Mouse (Mus musculus): ENCODE measurements around the gene Barx2.

DNA sequence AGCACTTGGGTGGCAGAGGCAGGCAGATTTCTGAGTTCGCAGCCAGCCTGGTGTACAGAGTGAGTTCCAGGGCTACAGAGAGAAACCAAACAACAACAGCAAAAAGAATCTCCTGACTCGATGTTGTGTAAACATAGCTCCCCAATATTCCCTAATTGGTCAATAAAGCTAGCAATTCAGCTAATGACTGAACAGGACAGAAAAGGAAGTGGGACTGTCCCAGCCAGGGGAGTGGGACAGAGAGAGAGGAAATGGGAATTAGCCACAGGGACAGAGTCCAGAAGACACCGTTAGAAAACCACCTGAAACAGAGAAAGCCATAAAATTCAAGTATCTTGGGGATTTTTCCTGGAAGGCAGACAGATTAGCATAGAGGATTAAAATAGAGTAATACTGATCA lies 18.0 kb upstream of the Barx2 start:
- TF ChIP-seq POLR2A (IDR thresholded peaks at IDR 0.05; ENCODE audit: insufficient read depth, low read depth, low read length) (no peak), CTCF (IDR thresholded peaks at IDR 0.05; ENCODE audit: insufficient read depth, low read depth, low read length) (no peak)

All from olfactory bulb, adult 2 months (tissue).